Mouse (Mus musculus): ENCODE data around the gene Vmn1r214. TPM values are rescaled to one million over a fixed set of nuclear protein-coding genes. Genes with fewer than 3 reads are reported as not detected.

The Vmn1r214 gene
- total RNA-seq (2017): not detected in 2 replicates

GRCm38 (mm10) chr13:23030118-23030517 lies at the start of gene Vmn1r214:
TSS of gene Vmn1r214 (plus strand) at chr13:23030418.
- no peak for ATAC-seq (replicated peaks in 1 of 2; ENCODE audit: insufficient read depth in 1 of 2, low FRiP score in 2 of 2, low TSS enrichment in 1 of 2, low read depth in 1 of 2, poor library complexity in 2 of 2, severe bottlenecking in 2 of 2)

DNA sequence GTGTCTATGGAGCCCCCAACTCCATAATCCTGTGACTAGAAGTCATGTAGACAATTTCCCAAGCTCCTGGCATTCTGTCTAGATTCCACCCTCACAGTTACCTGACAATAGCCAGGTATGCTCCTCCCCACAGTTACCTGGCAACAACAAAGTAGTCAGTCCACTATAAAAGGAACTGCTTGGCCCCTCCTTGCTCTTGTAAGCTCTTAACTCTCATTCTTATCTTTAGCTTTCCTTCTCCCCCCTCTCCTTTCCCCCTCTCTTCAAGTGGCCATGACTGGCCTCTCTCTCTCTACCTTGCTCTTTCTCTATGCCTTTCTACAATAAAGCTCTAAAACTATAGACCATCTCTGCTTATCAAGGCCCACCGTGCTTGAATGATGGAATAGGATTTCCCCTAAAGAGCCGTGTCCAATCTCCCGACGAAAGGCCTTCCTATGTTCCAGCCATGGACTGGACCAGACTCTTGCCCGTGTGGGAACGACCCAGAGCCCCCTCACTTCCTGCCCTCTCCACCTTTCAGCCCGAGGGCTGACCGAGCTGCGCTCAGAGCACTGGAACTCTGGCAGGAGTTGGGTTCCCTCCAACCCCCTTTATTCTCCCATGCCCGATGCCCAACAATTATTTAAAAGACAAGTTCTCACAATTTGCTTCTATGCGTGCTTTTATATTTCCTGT lies 39.9 kb upstream of the Vmn1r214 start:
- no peak for ATAC-seq (replicated peaks in 1 of 2; ENCODE audit: insufficient read depth in 1 of 2, low FRiP score in 2 of 2, low TSS enrichment in 1 of 2, low read depth in 1 of 2, poor library complexity in 2 of 2, severe bottlenecking in 2 of 2)

- no peak for ATAC-seq (replicated peaks in 1 of 2; ENCODE audit: insufficient read depth in 1 of 2, low FRiP score in 2 of 2, low TSS enrichment in 1 of 2, low read depth in 1 of 2, poor library complexity in 2 of 2, severe bottlenecking in 2 of 2)
Measured at GRCm38 (mm10) chr13:22992178-22992700, 38.0 kb upstream of the Vmn1r214 start.

GRCm38 (mm10) chr13:22992721-22993120 lies 37.5 kb upstream of the Vmn1r214 start:
- no peak for ATAC-seq (replicated peaks in 1 of 2; ENCODE audit: insufficient read depth in 1 of 2, low FRiP score in 2 of 2, low TSS enrichment in 1 of 2, low read depth in 1 of 2, poor library complexity in 2 of 2, severe bottlenecking in 2 of 2)

GRCm38 (mm10) chr13:23007356-23007755 lies 22.9 kb upstream of the Vmn1r214 start, which contains the start of gene Vmn1r213:
TSS of gene Vmn1r213 (plus strand) at chr13:23007656.
- no peak for ATAC-seq (replicated peaks in 1 of 2; ENCODE audit: insufficient read depth in 1 of 2, low FRiP score in 2 of 2, low TSS enrichment in 1 of 2, low read depth in 1 of 2, poor library complexity in 2 of 2, severe bottlenecking in 2 of 2)

GRCm38 (mm10) chr13:23018158-23018557 lies 12.1 kb upstream of the Vmn1r214 start:
- ATAC-seq (replicated peaks in 1 of 2; ENCODE audit: insufficient read depth in 1 of 2, low FRiP score in 2 of 2, low TSS enrichment in 1 of 2, low read depth in 1 of 2, poor library complexity in 2 of 2, severe bottlenecking in 2 of 2): no peak

DNA sequence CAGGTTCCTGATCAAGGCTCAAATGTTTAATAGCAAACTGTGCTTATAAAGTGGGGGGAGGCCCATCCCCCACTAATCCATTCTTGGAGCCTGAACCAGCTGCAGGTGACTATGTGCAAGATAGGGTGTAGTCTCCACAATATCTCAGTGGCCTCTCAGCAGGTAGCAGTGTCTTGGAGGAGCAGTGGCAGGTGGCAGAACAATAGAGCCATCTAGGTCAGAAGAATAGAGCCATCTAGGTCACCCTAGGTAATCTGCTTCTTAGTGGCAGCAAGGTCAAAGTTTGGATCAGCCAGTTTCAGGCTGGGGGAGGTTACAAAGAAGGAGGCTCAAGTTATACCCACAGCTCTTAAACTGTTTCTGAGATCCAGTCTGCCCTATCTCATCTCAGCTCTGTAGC lies 5.4 kb upstream of the Vmn1r214 start:
- no peak for ATAC-seq (replicated peaks in 1 of 2; ENCODE audit: insufficient read depth in 1 of 2, low FRiP score in 2 of 2, low TSS enrichment in 1 of 2, low read depth in 1 of 2, poor library complexity in 2 of 2, severe bottlenecking in 2 of 2)

- no peak for ATAC-seq (replicated peaks in 1 of 2; ENCODE audit: insufficient read depth in 1 of 2, low FRiP score in 2 of 2, low TSS enrichment in 1 of 2, low read depth in 1 of 2, poor library complexity in 2 of 2, severe bottlenecking in 2 of 2)
Measured at GRCm38 (mm10) chr13:23057778-23058177, 27.6 kb downstream of the Vmn1r214 start.

GRCm38 (mm10) chr13:23067725-23068124 lies 37.5 kb downstream of the Vmn1r214 start, which contains the start of gene Vmn1r215:
TSS of gene Vmn1r215 (plus strand) at chr13:23068025.
- ATAC-seq (replicated peaks in 1 of 2; ENCODE audit: insufficient read depth in 1 of 2, low FRiP score in 2 of 2, low TSS enrichment in 1 of 2, low read depth in 1 of 2, poor library complexity in 2 of 2, severe bottlenecking in 2 of 2): no peak

DNA sequence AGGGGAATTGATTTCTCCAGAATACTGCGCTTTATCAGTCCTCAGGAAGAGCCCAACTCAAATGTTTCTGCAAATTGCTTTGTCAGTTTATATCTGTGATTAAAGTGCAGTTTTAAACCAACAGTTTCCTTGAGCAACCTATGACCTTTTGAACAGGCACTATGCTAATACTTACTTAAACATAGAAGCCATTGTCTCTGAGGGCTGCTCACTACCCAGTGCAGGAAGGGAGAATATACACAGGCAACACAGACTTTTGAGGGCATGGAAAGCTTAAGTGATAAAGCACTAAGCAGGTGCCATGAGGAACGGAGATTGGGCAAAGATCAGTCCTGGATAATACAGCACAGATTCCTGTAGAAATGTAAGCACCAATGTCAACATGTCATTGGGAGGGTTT lies 39.1 kb downstream of the Vmn1r214 start:
- ATAC-seq (replicated peaks in 1 of 2; ENCODE audit: insufficient read depth in 1 of 2, low FRiP score in 2 of 2, low TSS enrichment in 1 of 2, low read depth in 1 of 2, poor library complexity in 2 of 2, severe bottlenecking in 2 of 2): no peak

Other genes with a start within 250 kb of the Vmn1r214 start
- not detected in 2 replicates for gene Vmn1r209, start 220.7 kb upstream of the Vmn1r214 start, total RNA-seq (2017)
- not detected in 2 replicates for gene Vmn1r210, start 199.1 kb upstream of the Vmn1r214 start, total RNA-seq (2017)
- not detected in 2 replicates for gene Vmn1r211, start 172.9 kb upstream of the Vmn1r214 start, total RNA-seq (2017)
- not detected in 2 replicates for gene Vmn1r212, start 146.2 kb upstream of the Vmn1r214 start, total RNA-seq (2017)
- gene Vmn1r213, start 22.8 kb upstream of the Vmn1r214 start, total RNA-seq (2017): not detected in 2 replicates
- not detected in 2 replicates for gene Vmn1r215, start 37.6 kb downstream of the Vmn1r214 start, total RNA-seq (2017)
- not detected in 2 replicates for gene Vmn1r217, start 87.8 kb downstream of the Vmn1r214 start, total RNA-seq (2017)
- not detected in 2 replicates for gene Vmn1r218, start 102.7 kb downstream of the Vmn1r214 start, total RNA-seq (2017)
- gene Vmn1r219, start 128.9 kb downstream of the Vmn1r214 start, total RNA-seq (2017): not detected in 2 replicates
- gene Vmn1r220, start 157.6 kb downstream of the Vmn1r214 start, total RNA-seq (2017): not detected in 2 replicates
- not detected in 2 replicates for gene Vmn1r221, start 183.7 kb downstream of the Vmn1r214 start, total RNA-seq (2017)
- not detected in 2 replicates for gene Vmn1r222, start 205.5 kb downstream of the Vmn1r214 start, total RNA-seq (2017)
- gene Vmn1r223, start 216.7 kb downstream of the Vmn1r214 start, total RNA-seq (2017): not detected in 2 replicates

All from hematopoietic stem cell, adult 5-6 weeks (primary cell).